Comparison of ENCODE assay signal across 25 mouse cellular contexts in the genomic region with DNA sequence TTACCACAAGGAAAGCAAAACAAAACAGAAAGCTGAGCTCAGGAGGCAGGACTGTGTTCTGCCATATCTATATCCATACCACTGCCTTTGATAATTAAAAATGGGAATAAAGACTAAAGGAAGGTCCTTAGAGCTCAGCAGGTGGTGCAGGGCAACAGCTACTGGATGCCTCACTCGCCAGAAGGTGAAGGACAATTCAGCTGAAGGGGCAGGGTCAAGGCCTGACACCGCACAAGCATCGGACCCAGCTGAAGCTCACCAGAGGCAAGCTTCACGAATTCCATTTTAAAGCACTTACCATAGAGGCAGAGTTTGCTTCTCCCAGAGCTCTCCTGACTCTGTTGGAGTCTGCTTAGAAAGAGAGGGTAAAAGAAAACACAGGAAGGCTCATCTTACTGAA. TPM values are rescaled to one million over a fixed set of nuclear protein-coding genes. Genes with fewer than 3 reads are reported as not detected.
DNase-seq lines count a peak whose midpoint lies in the region; ATAC-seq and TF ChIP-seq lines count a peak whose summit lies in the region.
"Had no signal": no experiment of that assay in that cellular context is flagged by ENCODE, and none has a peak within 500 bp of the region (broad histone marks: within the 10 kb centered on the region; RNA-seq: fewer than 3 reads in every experiment).

No protein-coding gene starts in this region.

- H3K4me1 ChIP-seq in heart, embryonic 10.5 days = no peaks in the 10 kb centered on the region
- H3K4me1 ChIP-seq in heart, embryonic 12.5 days (replicated peaks) = peaks cover 15% of the 10 kb centered on the region
- H3K4me1 ChIP-seq: embryonic facial prominence, embryonic 13.5 days; embryonic facial prominence, embryonic 15.5 days; forebrain, embryonic 10.5 days; forebrain, embryonic 13.5 days; forebrain, embryonic 15.5 days had no signal

- H3K9ac ChIP-seq in heart, embryonic 12.5 days = no peak overlapping the region
- H3K9ac ChIP-seq: embryonic facial prominence, embryonic 13.5 days; embryonic facial prominence, embryonic 15.5 days; forebrain, embryonic 13.5 days; forebrain, embryonic 15.5 days had no signal

- no peak for ATAC-seq in heart, embryonic 12.5 days (ENCODE audit: insufficient number of reproducible peaks, low FRiP score)
- ATAC-seq: forebrain, embryonic 13.5 days; forebrain, embryonic 15.5 days had no signal

- WGBS in heart, embryonic 10.5 days = 74% methylated on average over 4 of the region's 4 CpGs
- WGBS in heart, embryonic 12.5 days = 82% methylated on average over 4 of the region's 4 CpGs

- no peak overlapping the region for H3K4me3 ChIP-seq in gastrocnemius, adult 2 months
- H3K4me3 ChIP-seq in heart, embryonic 10.5 days = no peak overlapping the region
- no peak overlapping the region for H3K4me3 ChIP-seq in heart, embryonic 12.5 days
- H3K4me3 ChIP-seq: embryonic facial prominence, embryonic 13.5 days; embryonic facial prominence, embryonic 15.5 days; erythroblast, embryonic 14.5 days; forebrain, embryonic 10.5 days; forebrain, embryonic 13.5 days; forebrain, embryonic 15.5 days had no signal

- peak; percentile 54 for DNase-seq in adrenal gland, adult 2 months
- DNase-seq in adrenal gland, postnatal 10 days = no peak
- no peak for DNase-seq in gastrocnemius, adult 2 months
- DNase-seq in gastrocnemius, postnatal 25 days = no peak
- peak; percentile 11 for DNase-seq in heart, embryonic 10.5 days (ENCODE audit: low spot score)
- DNase-seq: adrenal gland, postnatal 25 days; cerebellum, adult 11 months; cerebellum, adult 18-20 months; cerebellum, adult 8-10 months; cerebellum, adult 9-11 months; cerebellum, postnatal 14 days; cerebellum, postnatal 36 days; embryo, embryonic 11 days had no signal

- intact Hi-C loops in gastrocnemius, adult 2 months (cut with DNase I) = loop anchor here (2.0 kb wide), 1 partner anchor 22 kb away; no protein-coding TSS in a partner anchor

- no peaks in the 10 kb centered on the region for H3K9me3 ChIP-seq in heart, embryonic 10.5 days
- no peaks in the 10 kb centered on the region for H3K9me3 ChIP-seq in heart, embryonic 12.5 days (replicated peaks)
- H3K9me3 ChIP-seq: embryonic facial prominence, embryonic 13.5 days; embryonic facial prominence, embryonic 15.5 days; forebrain, embryonic 10.5 days; forebrain, embryonic 13.5 days; forebrain, embryonic 15.5 days had no signal

- no peaks in the 10 kb centered on the region for H3K27me3 ChIP-seq in heart, embryonic 10.5 days (ENCODE audit: insufficient read depth, poor library complexity, severe bottlenecking)
- H3K27me3 ChIP-seq in heart, embryonic 12.5 days (replicated peaks) = no peaks in the 10 kb centered on the region
- H3K27me3 ChIP-seq: embryonic facial prominence, embryonic 13.5 days; embryonic facial prominence, embryonic 15.5 days; forebrain, embryonic 13.5 days; forebrain, embryonic 15.5 days had no signal

- 0 out of 2 replicates have a peak, but pooled peaks cover 14% of the 10 kb centered on the region for H3K36me3 ChIP-seq in heart, embryonic 10.5 days
- peaks cover 9% of the 10 kb centered on the region for H3K36me3 ChIP-seq in heart, embryonic 12.5 days

- no peak for TF ChIP-seq CTCF in gastrocnemius, adult 2 months (IDR thresholded peaks at IDR 0.05)

- H3K27ac ChIP-seq in gastrocnemius, adult 2 months = peak overlapping the region; percentile 88
- no peak overlapping the region for H3K27ac ChIP-seq in heart, embryonic 10.5 days
- no peak overlapping the region for H3K27ac ChIP-seq in heart, embryonic 12.5 days (ENCODE audit: poor library complexity, severe bottlenecking)
- H3K27ac ChIP-seq: embryonic facial prominence, embryonic 13.5 days; embryonic facial prominence, embryonic 15.5 days; forebrain, embryonic 10.5 days; forebrain, embryonic 13.5 days; forebrain, embryonic 15.5 days had no signal

- H3K4me2 ChIP-seq in heart, embryonic 12.5 days = no peak overlapping the region
- H3K4me2 ChIP-seq: embryonic facial prominence, embryonic 13.5 days; embryonic facial prominence, embryonic 15.5 days; forebrain, embryonic 13.5 days; forebrain, embryonic 15.5 days had no signal

RNA-seq across cellular contexts. Expression of gene Nek5, which starts 17.7 kb away (rescaled TPM):
- 10 to 100 TPM in 1 of 2 experiments, 1 to 10 TPM in 1; 3.1 to 11.1 TPM for total RNA-seq in adrenal gland, adult 2 months (2021)
- polyA plus RNA-seq in adrenal gland, adult 2 months (2012; rRNA removed) = 0.95 and 1.7 TPM in 2 replicates
- 1 to 10 TPM; 1.3 to 2.2 TPM for total RNA-seq in adrenal gland, postnatal 10 days (2021)
- total RNA-seq in gastrocnemius, adult 2 months (2021) = under 1 TPM; 0.22 to 0.48 TPM
- total RNA-seq in gastrocnemius, postnatal 25 days (2021) = under 1 TPM in 1 of 2 experiments, not detected in 1; 0.23 TPM
- polyA plus RNA-seq in heart, embryonic 10.5 days (2016; fragmentation: Nextera tagmentation; extraction: Ambion mirVana) = 0.09 TPM in 1 of 2 replicates, not detected in the other
- polyA plus RNA-seq in heart, embryonic 12.5 days (2016; fragmentation: Nextera tagmentation; extraction: Ambion mirVana) = 0.11 TPM in 1 of 2 replicates, not detected in the other
- total RNA-seq: common myeloid progenitor, adult 5-6 weeks; ES-E14; MEL had no signal
- polyA plus RNA-seq: C2C12; embryonic facial prominence, embryonic 11.5 days; embryonic facial prominence, embryonic 13.5 days; erythroblast, embryonic 14.5 days; forebrain, embryonic 10.5 days had no signal

RNA-seq across cellular contexts. Expression of gene Nek3, which starts 23.6 kb away (rescaled TPM):
- total RNA-seq in adrenal gland, adult 2 months (2021) = 1 to 10 TPM; 5.3 to 5.6 TPM
- 0.65 and 0.66 TPM in 2 replicates for polyA plus RNA-seq in adrenal gland, adult 2 months (2012; rRNA removed)
- 1 to 10 TPM; 3.2 to 4.4 TPM for total RNA-seq in adrenal gland, postnatal 10 days (2021)
- total RNA-seq in gastrocnemius, adult 2 months (2021) = 1 to 10 TPM; 2.8 to 3.4 TPM
- 1 to 10 TPM; 2.4 to 2.8 TPM for total RNA-seq in gastrocnemius, postnatal 25 days (2021)
- 5.4 and 6.1 TPM in 2 replicates for polyA plus RNA-seq in heart, embryonic 10.5 days (2016; fragmentation: Nextera tagmentation; extraction: Ambion mirVana)
- polyA plus RNA-seq in heart, embryonic 12.5 days (2016; fragmentation: Nextera tagmentation; extraction: Ambion mirVana) = 4.7 and 5.0 TPM in 2 replicates

RNA-seq across cellular contexts. Expression of gene Ckap2, which starts 43.0 kb away (rescaled TPM):
- 1 to 10 TPM; 1.9 to 3.1 TPM for total RNA-seq in adrenal gland, adult 2 months (2021)
- polyA plus RNA-seq in adrenal gland, adult 2 months (2012; rRNA removed) = 0.58 and 0.78 TPM in 2 replicates
- 10 to 100 TPM; 13.2 to 14.9 TPM for total RNA-seq in adrenal gland, postnatal 10 days (2021)
- total RNA-seq in gastrocnemius, adult 2 months (2021) = not detected
- total RNA-seq in gastrocnemius, postnatal 25 days (2021) = under 1 TPM; 0.46 to 0.96 TPM
- polyA plus RNA-seq in heart, embryonic 10.5 days (2016; fragmentation: Nextera tagmentation; extraction: Ambion mirVana) = 37.4 and 38.9 TPM in 2 replicates
- polyA plus RNA-seq in heart, embryonic 12.5 days (2016; fragmentation: Nextera tagmentation; extraction: Ambion mirVana) = 33.0 and 35.9 TPM in 2 replicates

RNA-seq across cellular contexts. Expression of gene Vps36, which starts 50.0 kb away (rescaled TPM):
- 10 to 100 TPM; 29.9 to 36.2 TPM for total RNA-seq in adrenal gland, adult 2 months (2021)
- 5.2 and 5.7 TPM in 2 replicates for polyA plus RNA-seq in adrenal gland, adult 2 months (2012; rRNA removed)
- 10 to 100 TPM; 30.7 to 34.3 TPM for total RNA-seq in adrenal gland, postnatal 10 days (2021)
- 10 to 100 TPM; 31.6 to 31.8 TPM for total RNA-seq in gastrocnemius, adult 2 months (2021)
- 10 to 100 TPM; 27.9 to 33.0 TPM for total RNA-seq in gastrocnemius, postnatal 25 days (2021)
- 26.6 and 31.5 TPM in 2 replicates for polyA plus RNA-seq in heart, embryonic 10.5 days (2016; fragmentation: Nextera tagmentation; extraction: Ambion mirVana)
- polyA plus RNA-seq in heart, embryonic 12.5 days (2016; fragmentation: Nextera tagmentation; extraction: Ambion mirVana) = 23.8 and 24.2 TPM in 2 replicates

Comparison
In these comparisons a context has a peak if more than half of its experiments do, and no peak if none do; other contexts are left out.
1. DNase-seq: peak in adrenal gland, adult 2 months (single experiment) and heart, embryonic 10.5 days (single experiment); none in adrenal gland, postnatal 10 days (single experiment), gastrocnemius, adult 2 months (single experiment) and gastrocnemius, postnatal 25 days (single experiment).